Mouse (Mus musculus) E14TG2a.4 (cell line): ENCODE results near the gene Zbtb7a.

ENCODE experiments used
- H3K27me3 ChIP-seq: 2 replicates; pipeline ENCODE4 v1.6.1; 2014; ENCODE audit warnings: low read length, control low read depth; ENCODE audit not compliant: insufficient read depth
- H3K36me3 ChIP-seq: 2 replicates; pipeline ENCODE4 v1.6.1; 2014; ENCODE audit warnings: low read length, control low read depth; ENCODE audit not compliant: insufficient read depth
- H3K4me1 ChIP-seq: replicated peaks from 2 replicates; pipeline ENCODE4 v1.6.1; 2014; ENCODE audit warnings: low read depth, low read length, control low read depth
- H3K4me3 ChIP-seq: replicated peaks from 2 replicates; pipeline ENCODE4 v1.5.1; 2014; ENCODE audit warnings: mild to moderate bottlenecking, low read length
- H3K9me3 ChIP-seq: 2 replicates; pipeline ENCODE4 v1.6.1; 2014; ENCODE audit warnings: low read length, control low read depth
- CTCF ChIP-seq: conservative IDR thresholded peaks from 2 replicates; pipeline ENCODE4 v1.5.1; 2014; ENCODE audit warnings: low read length
- NANOG ChIP-seq: IDR thresholded peaks from 2 replicates; pipeline ENCODE4 v1.6.1; 2014; ENCODE audit warnings: borderline replicate concordance, low read length, mixed read lengths
- POU5F1 ChIP-seq: IDR thresholded peaks from 2 replicates; pipeline ENCODE4 v1.6.1; 2014; ENCODE audit warnings: low read length, borderline replicate concordance

Zbtb7a gene

DNA sequence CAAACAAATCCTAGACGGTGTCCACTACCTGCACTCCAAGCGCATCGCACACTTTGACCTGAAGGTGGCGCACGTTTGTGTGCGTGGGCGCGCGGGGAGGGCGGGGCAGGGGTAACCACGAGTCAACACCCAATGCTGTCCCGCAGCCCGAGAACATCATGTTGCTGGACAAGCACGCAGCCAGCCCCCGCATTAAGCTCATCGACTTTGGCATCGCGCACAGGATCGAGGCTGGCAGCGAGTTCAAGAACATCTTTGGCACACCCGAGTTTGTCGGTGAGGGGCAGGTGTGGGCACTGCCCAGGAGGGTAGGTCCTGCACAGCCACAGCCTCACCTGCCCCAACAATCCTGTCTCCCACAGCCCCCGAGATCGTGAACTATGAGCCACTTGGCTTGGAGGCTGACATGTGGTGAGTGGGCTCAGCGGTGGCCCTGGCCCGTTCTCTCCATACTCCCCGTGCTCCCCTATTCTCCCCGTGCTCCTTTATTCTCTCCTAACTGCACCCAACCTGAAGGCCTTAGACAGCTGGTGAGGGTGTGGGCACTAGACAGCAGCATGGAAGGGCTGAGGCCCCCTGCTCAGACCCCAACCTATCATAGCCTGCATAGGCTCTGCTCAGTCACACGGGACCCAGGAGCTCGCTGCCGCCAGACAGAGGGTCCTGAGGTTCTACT, 55.4 kb downstream of the Zbtb7a start:
- peaks cover 46% of the 10 kb centered on the region for H3K36me3 ChIP-seq
- H3K9me3 ChIP-seq = no peaks in the 10 kb centered on the region
- peak overlapping the region; percentile 80 for H3K4me3 ChIP-seq
- no peak for TF ChIP-seq POU5F1
- TF ChIP-seq CTCF = peak; percentile 50; the same call in 1 of the 2 replicates
- no peak for TF ChIP-seq NANOG
- peaks cover 10% of the 10 kb centered on the region for H3K27me3 ChIP-seq
- H3K4me1 ChIP-seq = peaks cover 74% of the 10 kb centered on the region

GRCm38 (mm10) chr10:81190912-81191321, 55.9 kb downstream of the Zbtb7a start:
- Histone ChIP-seq H3K9me3 (no peaks in the 10 kb centered on the region), H3K4me3 (peak overlapping the region; percentile 80), H3K27me3 (peaks cover 15% of the 10 kb centered on the region), H3K36me3 (peaks cover 42% of the 10 kb centered on the region), H3K4me1 (peaks cover 72% of the 10 kb centered on the region)
- TF ChIP-seq CTCF = no peak; the same call in 1 of the 2 replicates
- TF ChIP-seq POU5F1 = no peak
- TF ChIP-seq NANOG = no peak

DNA sequence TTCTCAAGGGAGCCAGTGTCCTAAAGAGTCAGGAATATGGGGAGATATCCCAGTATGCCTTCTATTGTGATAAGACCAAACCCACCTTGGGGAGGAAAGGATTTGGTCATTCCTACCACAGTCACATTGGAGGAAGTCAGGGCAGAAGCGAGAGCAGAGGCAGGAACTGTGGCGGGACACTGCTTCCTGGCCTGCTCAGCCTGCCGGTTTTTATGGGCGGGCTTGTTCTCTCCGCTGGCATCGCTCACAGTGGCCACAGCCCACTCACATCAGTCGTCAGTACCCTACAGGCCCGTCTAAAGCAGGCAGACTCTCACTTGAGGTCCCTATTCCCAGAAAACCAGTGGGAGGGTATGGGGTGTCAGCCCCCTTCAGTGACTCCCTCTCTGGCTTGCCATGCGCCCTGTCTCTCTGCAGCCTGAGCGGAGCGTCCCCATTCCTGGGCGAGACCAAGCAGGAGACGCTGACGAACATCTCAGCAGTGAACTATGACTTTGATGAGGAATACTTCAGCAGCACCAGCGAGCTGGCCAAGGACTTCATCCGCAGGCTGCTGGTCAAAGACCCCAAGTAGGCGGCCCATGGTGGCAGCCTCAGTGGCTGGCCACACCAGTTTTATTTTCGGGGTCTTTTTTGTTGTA, 56.4 kb downstream of the Zbtb7a start:
- Histone ChIP-seq H3K36me3 (peaks cover 39% of the 10 kb centered on the region), H3K4me1 (peaks cover 72% of the 10 kb centered on the region), H3K9me3 (no peaks in the 10 kb centered on the region), H3K27me3 (peaks cover 21% of the 10 kb centered on the region), H3K4me3 (peak overlapping the region; percentile 80)
- TF ChIP-seq NANOG (no peak), CTCF (no peak), POU5F1 (no peak)

- H3K27me3 ChIP-seq = peaks cover 28% of the 10 kb centered on the region
These were observed 57.4 kb downstream of the Zbtb7a start for GRCm38 (mm10) chr10:81192270-81192967.

GRCm38 (mm10) chr10:81192968-81193501, 58.0 kb downstream of the Zbtb7a start:
- Histone ChIP-seq H3K4me1 (peaks cover 60% of the 10 kb centered on the region), H3K36me3 (peaks cover 23% of the 10 kb centered on the region), H3K4me3 (peak overlapping the region; percentile 80), H3K27me3 (peaks cover 29% of the 10 kb centered on the region), H3K9me3 (no peaks in the 10 kb centered on the region)
- TF ChIP-seq NANOG = no peak
- no peak for TF ChIP-seq CTCF
- TF ChIP-seq POU5F1 = no peak

More at GRCm38 (mm10) chr10:81192270-81192967, 57.4 kb downstream of the Zbtb7a start:
- Histone ChIP-seq H3K9me3 (no peaks in the 10 kb centered on the region), H3K36me3 (peaks cover 29% of the 10 kb centered on the region), H3K4me1 (peaks cover 66% of the 10 kb centered on the region), H3K4me3 (peak overlapping the region; percentile 80)
- TF ChIP-seq CTCF (no peak), NANOG (no peak), POU5F1 (no peak)

DNA sequence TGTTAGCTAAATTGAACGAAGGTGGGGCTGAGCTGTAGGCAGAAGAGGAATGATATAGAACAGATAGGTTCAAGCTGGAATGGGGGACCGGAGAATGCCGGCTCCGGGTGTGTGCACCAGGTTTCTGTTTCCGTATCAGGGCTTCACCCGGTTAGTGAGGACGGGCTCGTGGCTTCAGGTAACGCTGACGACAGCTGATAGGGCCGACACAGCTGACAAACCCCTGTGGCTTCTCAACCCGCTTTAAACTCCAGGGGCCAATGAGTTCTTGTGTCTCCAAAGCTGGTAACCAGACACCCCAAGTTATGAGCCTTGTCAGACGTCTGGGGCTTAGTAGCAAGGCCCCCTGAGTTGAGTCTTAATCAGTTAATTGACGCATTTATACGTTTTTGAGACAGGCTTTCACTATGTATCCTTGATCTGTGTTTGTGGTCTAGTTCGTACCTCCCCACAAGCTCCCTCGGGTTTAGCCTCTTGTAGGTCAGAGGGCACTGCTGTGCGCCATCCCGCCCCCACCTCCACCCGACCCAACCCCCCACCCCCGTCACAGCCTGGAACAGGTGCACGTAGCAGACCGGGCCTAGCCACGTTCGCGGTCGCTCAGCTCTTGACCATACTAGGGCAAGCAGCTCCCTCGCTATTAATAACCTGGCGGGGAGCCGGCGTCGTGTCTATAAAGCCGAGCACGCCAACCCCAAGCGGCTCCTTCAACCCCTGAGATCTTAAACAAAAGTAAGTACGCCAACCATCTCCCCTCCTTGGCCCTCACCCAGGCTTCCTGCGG, 59.2 kb downstream of the Zbtb7a start:
- H3K9me3 ChIP-seq = no peaks in the 10 kb centered on the region
- H3K4me3 ChIP-seq = peak overlapping the region; percentile 41; the same call in 1 of the 2 replicates
- H3K27me3 ChIP-seq = peaks cover 36% of the 10 kb centered on the region
- peaks cover 16% of the 10 kb centered on the region for H3K36me3 ChIP-seq
- peaks cover 52% of the 10 kb centered on the region for H3K4me1 ChIP-seq
- TF ChIP-seq POU5F1 = no peak
- TF ChIP-seq NANOG = no peak

GRCm38 (mm10) chr10:81195300-81195699, 60.3 kb downstream of the Zbtb7a start:
- Histone ChIP-seq H3K27me3 (peaks cover 45% of the 10 kb centered on the region), H3K9me3 (no peaks in the 10 kb centered on the region), H3K36me3 (peaks cover 10% of the 10 kb centered on the region), H3K4me1 (peaks cover 46% of the 10 kb centered on the region), H3K4me3 (no peak overlapping the region)
- TF ChIP-seq NANOG (no peak), CTCF (no peak)
